Mouse (Mus musculus) small intestine, adult 2 months (tissue): ENCODE results near the gene Cacng2. TPM values are rescaled to one million over a fixed set of nuclear protein-coding genes. Genes with fewer than 3 reads are reported as not detected.

Source experiments
- H3K27ac ChIP-seq: fragments of 200-500 bp; 2 replicates; pipeline ENCODE4 v1.5.1; 2012; ENCODE audit warnings: low read depth, low read length, control low read depth, inconsistent platforms; ENCODE audit not compliant: insufficient read depth
- H3K27me3 ChIP-seq: fragments of 200-500 bp; 2 replicates; pipeline ENCODE4 v1.6.1; 2012; ENCODE audit warnings: mild to moderate bottlenecking, moderate library complexity, low read length, inconsistent platforms; ENCODE audit not compliant: control insufficient read depth, insufficient read depth
- H3K36me3 ChIP-seq: fragments of 200-500 bp; 2 replicates; pipeline ENCODE4 v1.6.1; 2012; ENCODE audit warnings: mild to moderate bottlenecking, low read length, control low read depth, inconsistent platforms; ENCODE audit not compliant: control insufficient read depth, insufficient read depth
- H3K4me1 ChIP-seq: fragments of 200-500 bp; 2 replicates; pipeline ENCODE4 v1.6.1; 2012; ENCODE audit warnings: low read length, inconsistent platforms, mixed read lengths; ENCODE audit not compliant: control insufficient read depth, insufficient read depth, insufficient read length
- H3K4me3 ChIP-seq: fragments of 200-500 bp; 2 replicates; pipeline ENCODE4 v1.5.1; 2012; ENCODE audit warnings: low read depth, mild to moderate bottlenecking, control low read depth, inconsistent platforms, low read length, moderate library complexity
- CTCF ChIP-seq: fragments of 200-500 bp; IDR thresholded peaks from 2 replicates; pipeline ENCODE4 v1.5.1; 2012; ENCODE audit warnings: low read depth, mild to moderate bottlenecking, control low read depth, inconsistent platforms, low read length, moderate library complexity, mixed read lengths; ENCODE audit not compliant: insufficient replicate concordance, insufficient read length; ENCODE audit errors: extremely low read depth
- POLR2A ChIP-seq: fragments of 200-500 bp; IDR thresholded peaks from 2 replicates; pipeline ENCODE4 v1.6.1; 2012; ENCODE audit warnings: low read depth, mild to moderate bottlenecking, control low read depth, inconsistent platforms, low read length, moderate library complexity
- WGBS: fragments of 180-500 bp; shearing (Covaris S2); methylation state at CpG from one replicate; pipeline ENCODE4 v1.1.7; 2018; 5-methylcytosine and 5-hydroxymethylcytosine counted together
- polyA plus RNA-seq: library from polyadenylated mRNA; depleted of rRNA; stranded (reverse); fragments of >200 nt; gene quantifications from 2 replicates; pipeline ENCODE4 v1.2.3, GENCODE M21; 2012

The Cacng2 gene
- polyA plus RNA-seq, 1 experiment: 0.04 TPM

- H3K4me1 ChIP-seq: no peaks in the 10 kb centered on the region
- H3K27me3 ChIP-seq: no peaks in the 10 kb centered on the region
- 44% methylated on average over 11 of the region's 11 CpGs for WGBS
- no peak overlapping the region for H3K27ac ChIP-seq
- H3K36me3 ChIP-seq: no peaks in the 10 kb centered on the region
- H3K4me3 ChIP-seq: no peak overlapping the region
- TF ChIP-seq CTCF: no peak
- no peak for TF ChIP-seq POLR2A
Measured at GRCm38 (mm10) chr15:78153045-78153775, 33.4 kb upstream of the Cacng2 start.

DNA sequence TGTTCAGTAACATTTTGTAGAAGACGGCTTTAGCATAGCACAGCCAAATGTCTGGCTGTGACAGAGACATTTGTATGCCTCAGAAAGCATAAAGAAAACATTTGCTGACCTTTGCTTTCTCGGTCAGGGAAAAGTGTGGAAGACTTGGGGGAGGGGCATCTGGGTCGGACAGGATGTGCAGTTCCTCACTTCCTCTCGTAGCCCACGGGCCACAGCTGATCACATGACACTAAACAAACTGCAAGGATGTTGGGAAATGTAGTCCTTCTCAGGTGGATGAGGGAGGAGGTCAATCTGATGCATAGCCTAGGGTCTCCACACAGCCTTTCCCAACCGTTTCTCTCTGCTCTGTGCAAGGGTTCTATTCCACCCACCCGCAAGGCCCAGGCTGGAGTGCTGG lies 28.7 kb upstream of the Cacng2 start:
- Histone ChIP-seq H3K27me3 (no peaks in the 10 kb centered on the region), H3K4me3 (no peak overlapping the region), H3K4me1 (no peaks in the 10 kb centered on the region), H3K27ac (no peak overlapping the region), H3K36me3 (no peaks in the 10 kb centered on the region)
- TF ChIP-seq POLR2A: no peak
- no peak for TF ChIP-seq CTCF
- 64% methylated on average over 7 of the region's 7 CpGs for WGBS

DNA sequence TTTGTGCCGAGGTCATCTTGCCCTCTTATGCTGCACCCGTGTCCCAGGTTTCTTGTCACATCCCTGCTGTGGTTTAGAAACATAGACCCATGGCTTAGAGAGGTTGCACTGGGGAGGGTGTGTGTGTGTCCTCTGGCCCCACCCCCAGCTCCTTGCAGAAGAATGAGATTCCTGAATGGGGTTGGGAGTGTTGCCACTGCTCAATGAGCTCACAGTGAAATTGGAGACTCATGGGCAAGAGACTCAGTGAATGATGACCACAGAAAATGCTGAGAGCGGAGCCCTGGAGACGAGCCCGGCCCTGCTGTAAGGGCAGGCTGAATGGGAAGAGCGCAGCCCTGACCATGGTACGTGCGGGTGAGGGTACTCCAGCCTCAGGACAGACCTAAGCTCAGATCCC lies 20.4 kb upstream of the Cacng2 start:
- no peak overlapping the region for H3K4me3 ChIP-seq
- 73% methylated on average over 8 of the region's 8 CpGs for WGBS

DNA sequence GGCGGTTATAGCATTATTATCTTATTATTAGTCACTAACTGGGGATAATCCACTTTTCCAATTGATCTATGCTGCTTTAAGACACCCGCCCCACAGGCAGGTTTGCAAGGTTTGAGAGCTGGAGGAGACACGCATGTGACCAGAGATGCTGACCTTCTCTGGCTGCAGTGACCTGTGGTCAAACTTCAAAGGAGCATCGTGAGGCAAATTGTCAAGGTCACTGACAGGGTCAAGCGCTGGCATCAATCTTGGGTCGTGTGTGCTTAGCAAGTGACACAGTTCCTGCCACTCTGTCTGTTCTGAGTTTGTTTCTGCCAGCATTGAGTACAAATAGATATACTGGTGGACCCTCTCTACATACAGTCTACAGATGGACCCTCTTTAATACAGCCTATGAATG lies 14.8 kb upstream of the Cacng2 start:
- TF ChIP-seq POLR2A (no peak), CTCF (no peak)
- Histone ChIP-seq H3K27me3 (no peaks in the 10 kb centered on the region), H3K4me1 (no peaks in the 10 kb centered on the region), H3K36me3 (no peaks in the 10 kb centered on the region), H3K4me3 (no peak overlapping the region), H3K27ac (no peak overlapping the region)
- 46% methylated on average over 6 of the region's 6 CpGs for WGBS

More for the DNA sequence above, 20.4 kb upstream of the Cacng2 start:
- TF ChIP-seq POLR2A: no peak
- TF ChIP-seq CTCF: no peak
- Histone ChIP-seq H3K4me1 (no peaks in the 10 kb centered on the region), H3K27ac (no peak overlapping the region), H3K36me3 (no peaks in the 10 kb centered on the region), H3K27me3 (no peaks in the 10 kb centered on the region)

DNA sequence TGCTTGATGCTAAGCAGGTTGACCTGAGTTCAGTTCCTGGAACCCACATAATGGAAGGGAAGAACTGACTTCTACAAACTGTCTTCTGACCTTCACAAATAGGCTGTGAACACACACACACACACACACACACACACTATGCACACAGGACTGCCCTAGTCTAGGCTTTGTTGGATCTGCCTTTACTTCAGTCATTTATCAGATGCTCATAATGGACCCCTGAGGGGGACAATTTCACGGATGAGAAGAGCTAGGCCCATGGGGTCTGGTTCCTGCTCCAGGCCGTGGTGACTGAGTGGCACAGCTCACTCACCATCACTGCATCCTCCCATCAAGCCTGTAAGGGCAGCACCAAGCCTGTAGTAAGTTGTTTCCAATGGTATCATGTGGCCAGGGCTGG lies 13.6 kb upstream of the Cacng2 start:
- Histone ChIP-seq H3K36me3 (no peaks in the 10 kb centered on the region), H3K4me3 (no peak overlapping the region), H3K4me1 (no peaks in the 10 kb centered on the region), H3K27me3 (no peaks in the 10 kb centered on the region), H3K27ac (no peak overlapping the region)
- TF ChIP-seq CTCF (no peak), POLR2A (no peak)
- WGBS: 53% methylated on average over 2 of the region's 2 CpGs

DNA sequence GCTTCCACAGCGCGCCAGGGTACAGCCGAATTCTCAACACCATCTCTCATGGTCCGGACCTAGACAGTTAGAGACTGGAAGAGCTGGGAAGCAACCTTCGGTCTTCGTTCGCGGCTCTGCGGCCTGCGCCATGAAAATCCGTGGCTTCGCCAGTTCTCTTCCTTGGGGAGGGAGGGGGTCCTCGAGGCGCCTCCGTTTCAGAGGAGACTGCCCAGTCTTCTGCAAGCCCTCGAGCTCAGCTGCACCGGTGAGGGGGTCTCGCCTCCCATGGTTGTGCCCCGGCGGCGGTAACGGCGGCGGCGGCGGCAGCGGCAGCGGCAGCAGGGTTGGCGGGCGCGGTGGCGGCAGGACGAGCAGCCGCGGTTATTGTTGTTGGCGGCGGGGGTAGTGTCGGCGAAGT lies 580 bp downstream of the Cacng2 start:
- WGBS: 12% methylated on average over 39 of the region's 39 CpGs

GRCm38 (mm10) chr15:78118275-78118995 lies 1.4 kb downstream of the Cacng2 start:
- WGBS: 60% methylated on average over 18 of the region's 18 CpGs
- Histone ChIP-seq H3K27ac (no peak overlapping the region), H3K4me3 (no peak overlapping the region), H3K4me1 (no peaks in the 10 kb centered on the region), H3K27me3 (no peaks in the 10 kb centered on the region), H3K36me3 (no peaks in the 10 kb centered on the region)
- TF ChIP-seq POLR2A (no peak), CTCF (no peak)

More for the DNA sequence above, 580 bp downstream of the Cacng2 start:
- Histone ChIP-seq H3K36me3 (no peaks in the 10 kb centered on the region), H3K27ac (no peak overlapping the region), H3K4me3 (no peak overlapping the region), H3K4me1 (no peaks in the 10 kb centered on the region), H3K27me3 (no peaks in the 10 kb centered on the region)
- TF ChIP-seq POLR2A: no peak
